Mouse (Mus musculus): ENCODE results near the gene Mbtd1.

Gene Mbtd1

GRCm38 (mm10) chr11:93950045-93950444 lies 64.4 kb downstream of the Mbtd1 start:
- DNase-seq: no peak

GRCm38 (mm10) chr11:93952376-93952775 lies 66.7 kb downstream of the Mbtd1 start:
- DNase-seq: no peak

GRCm38 (mm10) chr11:93954738-93955255 lies 69.1 kb downstream of the Mbtd1 start:
- no peak for DNase-seq

- DNase-seq: peak; percentile 92 to 94
Measured at GRCm38 (mm10) chr11:93955256-93956150, 69.9 kb downstream of the Mbtd1 start.

- no peak for DNase-seq
Measured at GRCm38 (mm10) chr11:93956159-93956558, 70.5 kb downstream of the Mbtd1 start, which contains the start of gene Nme2. TSS of gene Nme2 (minus strand) at chr11:93956259.

- no peak for DNase-seq
Measured at GRCm38 (mm10) chr11:93957031-93957555, 71.4 kb downstream of the Mbtd1 start.

GRCm38 (mm10) chr11:93957746-93958145 lies 72.1 kb downstream of the Mbtd1 start:
- no peak for DNase-seq

- no peak for DNase-seq
Measured at GRCm38 (mm10) chr11:93961482-93961881, 75.8 kb downstream of the Mbtd1 start.

GRCm38 (mm10) chr11:93963013-93963412 lies 77.4 kb downstream of the Mbtd1 start:
- no peak for DNase-seq

GRCm38 (mm10) chr11:93965391-93965790 lies 79.7 kb downstream of the Mbtd1 start:
- DNase-seq: no peak

- peak; percentile 17 to 26 for DNase-seq
Measured at GRCm38 (mm10) chr11:93967381-93967780, 81.7 kb downstream of the Mbtd1 start.

GRCm38 (mm10) chr11:93968005-93968847 lies 82.6 kb downstream of the Mbtd1 start, which contains the start of the genes Gm20390 and Nme1:
TSS of gene Gm20390 (minus strand) at chr11:93968293.
TSS of gene Nme1 (minus strand) at chr11:93968521.
- peak; percentile 98 to 99 for DNase-seq

- DNase-seq: no peak
Measured at GRCm38 (mm10) chr11:93968848-93969128, 83.1 kb downstream of the Mbtd1 start.

- DNase-seq: no peak
Measured at GRCm38 (mm10) chr11:93969171-93969570, 83.5 kb downstream of the Mbtd1 start.

- no peak for DNase-seq
Measured at GRCm38 (mm10) chr11:93969799-93970198, 84.1 kb downstream of the Mbtd1 start.

GRCm38 (mm10) chr11:93972951-93973350 lies 87.3 kb downstream of the Mbtd1 start:
- DNase-seq: no peak

GRCm38 (mm10) chr11:93979502-93980049 lies 93.9 kb downstream of the Mbtd1 start:
- no peak for DNase-seq

GRCm38 (mm10) chr11:93984619-93985018 lies 99.0 kb downstream of the Mbtd1 start:
- peak; percentile 64 for DNase-seq

GRCm38 (mm10) chr11:93985265-93985664 lies 99.6 kb downstream of the Mbtd1 start:
- peak in 1 of 2 experiments; percentile 23 for DNase-seq

- no peak for DNase-seq
Measured at GRCm38 (mm10) chr11:93986298-93986697, 100.6 kb downstream of the Mbtd1 start.

- peak; percentile 50 to 57 for DNase-seq
Measured at GRCm38 (mm10) chr11:93987026-93987425, 101.4 kb downstream of the Mbtd1 start.

- peak; percentile 41 to 47 for DNase-seq
Measured at GRCm38 (mm10) chr11:93987625-93988327, 102.1 kb downstream of the Mbtd1 start.

All from B cell, adult 2 months (primary cell).